Mouse (Mus musculus): ENCODE data around the gene Plxnc1.

Plxnc1 gene

GRCm38 (mm10) chr10:94866995-94867856, 77.4 kb downstream of the Plxnc1 start:
- DNase-seq = no peak

- DNase-seq = no peak
These were observed 79.4 kb downstream of the Plxnc1 start for GRCm38 (mm10) chr10:94865206-94865605.

GRCm38 (mm10) chr10:94864199-94864928, 80.3 kb downstream of the Plxnc1 start:
- DNase-seq = no peak

- no peak for DNase-seq
These were observed 81.4 kb downstream of the Plxnc1 start for GRCm38 (mm10) chr10:94863251-94863650.

GRCm38 (mm10) chr10:94860870-94861269, 83.8 kb downstream of the Plxnc1 start:
- no peak for DNase-seq

GRCm38 (mm10) chr10:94858277-94859033, 86.2 kb downstream of the Plxnc1 start:
- DNase-seq = no peak

- DNase-seq = no peak
These were observed 94.1 kb downstream of the Plxnc1 start for GRCm38 (mm10) chr10:94850565-94850964.

GRCm38 (mm10) chr10:94849930-94850329, 94.7 kb downstream of the Plxnc1 start:
- DNase-seq = no peak

- no peak for DNase-seq
These were observed 95.3 kb downstream of the Plxnc1 start for GRCm38 (mm10) chr10:94849360-94849759.

- no peak for DNase-seq
These were observed 96.3 kb downstream of the Plxnc1 start for GRCm38 (mm10) chr10:94848344-94848743.

GRCm38 (mm10) chr10:94846501-94847105, 98.0 kb downstream of the Plxnc1 start:
- DNase-seq = peak; percentile 42 to 44

- no peak for DNase-seq
These were observed 99.9 kb downstream of the Plxnc1 start for GRCm38 (mm10) chr10:94844692-94845091.

- DNase-seq = no peak
These were observed 108.8 kb downstream of the Plxnc1 start for GRCm38 (mm10) chr10:94835874-94836273.

GRCm38 (mm10) chr10:94829407-94829806, 115.2 kb downstream of the Plxnc1 start:
- DNase-seq = peak; percentile 89 to 95

- no peak for DNase-seq
These were observed 115.9 kb downstream of the Plxnc1 start for GRCm38 (mm10) chr10:94828734-94829230.

GRCm38 (mm10) chr10:94827890-94828733, 116.5 kb downstream of the Plxnc1 start:
- no peak for DNase-seq

- no peak for DNase-seq
These were observed 117.3 kb downstream of the Plxnc1 start for GRCm38 (mm10) chr10:94827325-94827724.

GRCm38 (mm10) chr10:94826436-94826835, 118.2 kb downstream of the Plxnc1 start:
- no peak for DNase-seq

GRCm38 (mm10) chr10:94825951-94826350, 118.7 kb downstream of the Plxnc1 start:
- no peak for DNase-seq

- no peak for DNase-seq
These were observed 120.5 kb downstream of the Plxnc1 start for GRCm38 (mm10) chr10:94823971-94824760.

Data from cerebellum, postnatal 14 days (tissue).